Mouse (Mus musculus) ES-E14 (cell line): ENCODE measurements at regions not wholly inside any gene's neighbourhood (a gene's known extent, or its start where the extent isn't known, plus 50 kb on each side); places are given as distances from the start of the nearest gene placed in this dataset.

Experiments used
- HCFC1 ChIP-seq: IDR thresholded peaks from 2 replicates; pipeline ENCODE4 v1.6.1; 2012; ENCODE audit warnings: low read length, inconsistent platforms, borderline replicate concordance; ENCODE audit not compliant: insufficient read depth
- MAFK ChIP-seq: IDR thresholded peaks from 2 replicates; pipeline ENCODE4 v1.6.1; 2014; ENCODE audit warnings: mild to moderate bottlenecking, low read depth, low read length, inconsistent platforms; ENCODE audit not compliant: insufficient read depth
- ZC3H11A ChIP-seq: IDR thresholded peaks from 2 replicates; pipeline ENCODE4 v1.6.1; 2012; ENCODE audit warnings: low read depth, mild to moderate bottlenecking, inconsistent platforms, low read length, borderline replicate concordance
- ZNF384 ChIP-seq: IDR thresholded peaks from 2 replicates; pipeline ENCODE4 v1.6.1; 2012; ENCODE audit warnings: low read depth, low read length, inconsistent platforms

- TF ChIP-seq HCFC1: no peak
- TF ChIP-seq ZC3H11A: no peak
- no peak for TF ChIP-seq MAFK
- no peak for TF ChIP-seq ZNF384
Observed at GRCm38 (mm10) chr6:49989585-49990521, 120.2 kb upstream of the Mpp6 start.
